Mouse (Mus musculus) neural tube, embryonic 15.5 days (tissue): Measurements from ENCODE around the gene Uqcr11. TPM values are rescaled to one million over a fixed set of nuclear protein-coding genes. Genes with fewer than 3 reads are reported as not detected.

Experiments
- ATAC-seq: fragments of 200-750 bp; cut with Nextera tagmentation; 2 replicates; pipeline ENCODE4 v1.8.0; 2017; ENCODE audit warnings: mild to moderate bottlenecking, moderate TSS enrichment, moderate library complexity; ENCODE audit not compliant: low FRiP score
- H3K27ac ChIP-seq: fragments of 300-500 bp; sonication (generic); replicated peaks from 2 replicates; pipeline ENCODE4 v1.5.1; 2015; ENCODE audit warnings: mild to moderate bottlenecking, inconsistent platforms
- H3K27me3 ChIP-seq: fragments of 300-500 bp; sonication (generic); replicated peaks from 2 replicates; pipeline ENCODE4 v1.6.1; 2015; ENCODE audit warnings: inconsistent platforms
- H3K36me3 ChIP-seq: fragments of 300-500 bp; sonication (generic); 2 replicates; pipeline ENCODE4 v1.6.1; 2015; ENCODE audit warnings: inconsistent platforms
- H3K4me1 ChIP-seq: fragments of 300-500 bp; sonication (generic); 2 replicates; pipeline ENCODE4 v1.6.1; 2015; ENCODE audit warnings: inconsistent platforms
- H3K4me2 ChIP-seq: fragments of 300-500 bp; sonication (generic); 2 replicates; pipeline ENCODE4 v1.6.1; 2015; ENCODE audit warnings: inconsistent platforms, mild to moderate bottlenecking, moderate library complexity
- H3K4me3 ChIP-seq: fragments of 300-500 bp; sonication (generic); replicated peaks from 2 replicates; pipeline ENCODE4 v1.5.1; 2015; ENCODE audit warnings: mild to moderate bottlenecking, inconsistent platforms
- H3K9ac ChIP-seq: fragments of 300-500 bp; sonication (generic); replicated peaks from 2 replicates; pipeline ENCODE4 v1.6.1; 2015; ENCODE audit warnings: mild to moderate bottlenecking, inconsistent platforms
- H3K9me3 ChIP-seq: fragments of 300-500 bp; sonication (generic); replicated peaks from 2 replicates; pipeline ENCODE4 v1.6.1; 2016; ENCODE audit warnings: inconsistent platforms
- WGBS: fragments of 180-500 bp; shearing (Covaris S2); methylation state at CpG from one replicate; pipeline ENCODE4 v1.1.7; 2015; ENCODE audit warnings: mixed read lengths; 5-methylcytosine and 5-hydroxymethylcytosine counted together
- polyA plus RNA-seq: library from polyadenylated mRNA; unstranded; fragments of >200 nt; fragmentation: Nextera tagmentation; extraction: Ambion mirVana; gene quantifications from 2 replicates; pipeline ENCODE4 v1.2.1, GENCODE M21; 2015

Uqcr11 gene
- polyA plus RNA-seq, 1 experiment from 2014 or later: 790 TPM

DNA sequence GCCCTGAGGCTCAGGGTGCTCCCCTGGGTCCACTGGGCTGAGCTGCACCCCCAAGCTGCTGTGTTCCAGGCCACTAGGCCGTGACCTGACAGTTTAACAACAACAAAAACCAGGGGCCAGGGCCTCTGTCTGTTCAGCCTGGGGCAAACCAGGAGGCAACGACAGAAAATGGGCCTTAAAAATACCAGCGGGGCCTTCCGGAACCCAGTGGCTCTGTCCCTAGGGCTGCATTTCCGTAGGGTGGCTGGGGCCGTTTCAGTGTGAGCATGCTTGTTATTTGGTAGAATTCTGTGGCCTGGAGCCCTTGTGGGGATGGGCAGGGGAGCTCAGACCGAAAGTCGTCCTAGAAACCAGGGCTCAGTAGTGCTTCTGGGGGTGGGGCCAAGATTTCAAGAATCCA, 23.2 kb upstream of the Uqcr11 start:
- Histone ChIP-seq H3K27me3 (no peaks in the 10 kb centered on the region), H3K4me1 (peaks cover 21% of the 10 kb centered on the region), H3K4me2 (no peak overlapping the region), H3K36me3 (peaks cover 52% of the 10 kb centered on the region), H3K27ac (no peak overlapping the region), H3K9me3 (no peaks in the 10 kb centered on the region), H3K9ac (0 out of 2 replicates have a peak overlapping the region, but pooled peaks have one; percentile 2), H3K4me3 (no peak overlapping the region)
- 85% methylated on average over 8 of the region's 8 CpGs for WGBS
- no peak for ATAC-seq

DNA sequence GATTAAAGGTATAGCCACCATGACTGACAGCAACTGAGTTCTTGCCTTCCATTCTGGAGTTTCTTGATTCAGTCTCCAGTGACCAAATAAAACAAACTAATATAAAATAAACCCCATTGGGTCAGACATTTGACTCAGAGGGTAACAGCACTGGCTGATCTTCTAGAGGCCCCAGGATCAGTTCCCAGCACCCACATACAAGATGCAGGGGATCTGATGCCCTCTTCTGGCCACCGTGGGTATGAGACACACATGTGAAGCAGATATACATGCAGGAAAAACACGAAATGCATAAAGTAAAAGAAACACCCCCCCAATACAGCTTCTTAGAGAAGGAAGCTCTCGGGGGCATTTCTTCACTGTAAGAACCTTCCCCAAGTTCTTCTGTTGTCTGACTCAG, 18.4 kb upstream of the Uqcr11 start:
- no peak for ATAC-seq
- H3K9ac ChIP-seq: no peak overlapping the region
- peaks cover 19% of the 10 kb centered on the region; the same call in 1 of the 2 replicates for H3K4me1 ChIP-seq
- no peaks in the 10 kb centered on the region for H3K9me3 ChIP-seq
- 95% methylated on average over 3 of the region's 3 CpGs for WGBS
- H3K36me3 ChIP-seq: peaks cover 67% of the 10 kb centered on the region
- no peak overlapping the region for H3K4me2 ChIP-seq
- H3K27me3 ChIP-seq: no peaks in the 10 kb centered on the region
- H3K4me3 ChIP-seq: no peak overlapping the region
- H3K27ac ChIP-seq: no peak overlapping the region

DNA sequence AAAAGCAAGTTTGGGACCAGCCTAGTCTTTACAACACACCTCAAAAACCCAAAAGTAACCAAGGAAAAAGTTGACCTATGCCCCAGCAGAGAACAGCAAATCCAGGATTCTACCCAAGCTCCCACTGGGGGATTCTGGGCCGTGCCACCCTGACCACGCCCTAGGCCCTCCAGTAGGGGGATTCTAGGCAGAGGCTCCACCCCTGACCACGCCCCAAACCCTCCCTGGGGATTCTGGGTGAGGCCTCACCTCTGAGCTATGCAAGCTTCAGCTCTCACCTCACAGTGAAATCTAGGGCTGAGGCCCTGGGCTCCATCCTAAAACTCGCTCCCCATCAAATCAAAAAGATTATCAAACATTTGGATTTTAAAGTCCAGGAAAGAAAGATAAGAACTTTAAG, 16.9 kb upstream of the Uqcr11 start:
- H3K9ac ChIP-seq: no peak overlapping the region
- 56% methylated on average over 4 of the region's 4 CpGs for WGBS
- H3K27me3 ChIP-seq: no peaks in the 10 kb centered on the region
- no peaks in the 10 kb centered on the region for H3K9me3 ChIP-seq
- peaks cover 30% of the 10 kb centered on the region for H3K4me1 ChIP-seq
- H3K36me3 ChIP-seq: peaks cover 69% of the 10 kb centered on the region
- no peak overlapping the region for H3K27ac ChIP-seq
- no peak for ATAC-seq
- H3K4me3 ChIP-seq: no peak overlapping the region
- no peak overlapping the region for H3K4me2 ChIP-seq

DNA sequence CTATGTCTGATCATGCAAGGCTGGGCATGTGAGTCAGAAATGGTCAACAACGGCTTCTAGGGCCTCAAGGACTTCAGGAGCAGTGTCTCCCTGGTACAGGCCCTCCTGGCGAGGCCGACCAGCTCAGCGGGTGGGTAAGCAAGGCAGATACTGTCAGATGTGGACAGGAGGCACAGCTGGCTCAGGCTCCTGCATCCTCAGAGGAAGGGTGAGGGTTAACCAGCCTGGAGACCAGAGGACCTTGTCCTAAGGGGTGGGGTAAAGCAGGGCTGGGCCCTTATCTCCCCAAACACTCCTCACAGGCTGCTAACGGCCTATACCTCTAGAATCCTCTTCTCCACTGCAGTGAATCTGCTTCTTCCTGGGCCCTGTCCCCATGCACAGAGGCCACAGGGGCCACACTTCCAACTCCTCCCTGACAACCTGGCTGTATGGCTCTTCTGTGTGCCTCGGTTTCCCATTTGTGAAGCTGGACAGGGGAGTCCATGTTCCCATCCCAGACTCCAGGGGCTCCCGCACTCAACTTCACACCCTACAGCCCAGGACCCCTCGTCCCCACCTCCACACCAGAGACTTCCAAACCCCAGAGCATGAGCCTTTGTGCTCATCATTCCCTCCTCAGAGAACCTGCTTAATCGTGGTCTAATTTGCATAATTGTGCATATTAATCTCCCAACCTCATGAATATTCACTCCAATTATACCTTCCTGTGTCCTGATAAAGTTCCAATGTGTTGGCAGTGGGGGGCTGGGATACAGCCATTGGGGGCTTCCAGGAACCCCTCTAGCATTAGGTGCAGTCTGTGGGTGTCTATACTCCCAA, 15.2 kb upstream of the Uqcr11 start:
- Histone ChIP-seq H3K36me3 (peaks cover 71% of the 10 kb centered on the region), H3K4me3 (no peak overlapping the region), H3K27ac (peak overlapping the region; percentile 10; the same call in 1 of the 2 replicates), H3K9ac (no peak overlapping the region), H3K27me3 (no peaks in the 10 kb centered on the region), H3K9me3 (no peaks in the 10 kb centered on the region), H3K4me1 (peaks cover 33% of the 10 kb centered on the region), H3K4me2 (no peak overlapping the region)
- ATAC-seq: no peak
- 74% methylated on average over 9 of the region's 9 CpGs for WGBS

DNA sequence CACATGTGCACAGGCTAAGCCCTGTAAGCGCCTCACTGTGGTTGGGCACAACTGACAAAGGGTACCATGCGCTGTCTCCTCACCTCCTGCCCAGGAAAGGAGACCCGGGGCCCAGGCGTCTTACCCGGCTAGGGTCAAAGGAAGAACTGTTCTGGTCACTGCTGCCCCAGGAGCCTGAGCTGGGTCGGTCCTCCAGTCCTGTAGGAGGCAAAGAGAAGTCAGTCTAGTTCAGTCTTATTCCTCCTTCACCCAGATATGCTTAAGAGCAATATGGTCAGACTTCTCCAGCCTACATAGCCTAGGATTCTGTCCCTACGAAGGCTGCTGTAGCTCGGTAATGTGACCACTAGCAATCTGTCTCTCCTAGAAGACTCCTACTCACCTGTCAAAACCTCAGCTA, 14.6 kb upstream of the Uqcr11 start:
- no peak for ATAC-seq
- Histone ChIP-seq H3K27ac (0 out of 2 replicates have a peak overlapping the region, but pooled peaks have one; percentile 10), H3K4me1 (peaks cover 33% of the 10 kb centered on the region), H3K9ac (no peak overlapping the region), H3K4me3 (no peak overlapping the region), H3K36me3 (peaks cover 71% of the 10 kb centered on the region), H3K9me3 (no peaks in the 10 kb centered on the region), H3K27me3 (no peaks in the 10 kb centered on the region), H3K4me2 (no peak overlapping the region)
- 95% methylated on average over 8 of the region's 8 CpGs for WGBS

DNA sequence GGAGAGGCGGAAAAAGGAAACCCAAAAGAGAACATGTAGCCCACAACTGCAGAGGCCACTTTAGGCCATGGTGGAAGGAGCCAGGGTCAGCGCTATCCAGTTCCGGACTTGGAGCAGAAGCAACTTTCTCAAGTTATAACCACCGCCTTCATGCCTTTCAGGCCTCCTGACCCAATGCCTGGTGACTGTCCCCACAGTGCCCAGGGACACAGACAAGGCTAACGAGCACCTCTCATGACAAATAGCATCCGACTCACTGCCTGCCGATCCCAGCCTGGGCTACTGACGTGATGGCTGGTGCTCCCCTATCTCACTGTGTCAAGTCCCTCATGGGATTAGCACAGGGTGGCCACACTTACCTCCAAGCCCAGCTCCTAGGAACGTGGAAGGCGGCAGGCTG, 14.1 kb upstream of the Uqcr11 start:
- Histone ChIP-seq H3K9ac (no peak overlapping the region), H3K27ac (no peak overlapping the region), H3K36me3 (peaks cover 71% of the 10 kb centered on the region), H3K4me2 (no peak overlapping the region), H3K9me3 (no peaks in the 10 kb centered on the region), H3K4me3 (no peak overlapping the region), H3K4me1 (peaks cover 33% of the 10 kb centered on the region), H3K27me3 (no peaks in the 10 kb centered on the region)
- WGBS: 92% methylated on average over 10 of the region's 10 CpGs
- no peak for ATAC-seq

DNA sequence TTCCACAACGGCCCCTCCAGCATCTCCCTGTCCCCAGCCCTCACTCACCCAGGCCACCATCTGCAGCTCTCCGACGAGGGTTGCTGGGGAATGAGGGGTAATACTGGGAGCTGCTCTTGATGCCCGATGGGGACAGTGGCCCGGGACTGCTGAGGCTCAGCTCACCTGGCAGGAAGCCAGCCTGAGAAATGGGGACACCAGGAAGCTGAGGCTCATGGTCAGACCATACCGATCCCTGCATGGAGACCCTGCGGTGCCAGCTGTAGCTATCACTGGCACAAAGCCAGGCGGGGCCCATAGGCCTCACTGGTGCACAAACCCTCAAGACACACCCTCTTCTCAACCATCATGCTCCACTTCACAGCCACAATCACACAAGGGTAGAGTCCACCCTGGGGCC, 12.8 kb upstream of the Uqcr11 start:
- Histone ChIP-seq H3K4me1 (peaks cover 33% of the 10 kb centered on the region), H3K4me3 (no peak overlapping the region), H3K9me3 (no peaks in the 10 kb centered on the region), H3K9ac (no peak overlapping the region), H3K36me3 (peaks cover 72% of the 10 kb centered on the region), H3K4me2 (no peak overlapping the region), H3K27ac (no peak overlapping the region), H3K27me3 (no peaks in the 10 kb centered on the region)
- WGBS: 44% methylated on average over 8 of the region's 8 CpGs
- ATAC-seq: no peak

DNA sequence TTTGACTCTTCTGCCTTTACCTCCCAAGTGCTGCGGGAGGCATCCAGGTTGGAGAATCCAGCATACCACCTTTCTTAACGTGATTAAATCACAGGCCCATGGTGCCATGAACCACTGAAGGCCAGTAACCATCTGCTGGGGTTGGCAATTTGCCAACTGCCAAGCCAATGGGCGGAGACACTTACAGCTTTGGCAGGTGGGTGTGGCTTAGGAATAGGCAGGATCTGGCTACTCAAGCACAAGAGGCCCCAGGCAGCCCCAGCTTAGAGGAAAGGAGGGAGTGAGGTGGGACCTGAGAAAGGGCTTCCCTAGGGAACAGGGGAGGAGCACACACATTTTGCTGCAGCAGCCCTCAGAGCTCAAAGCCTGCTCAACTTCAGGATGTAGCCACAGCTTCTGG, 11.7 kb upstream of the Uqcr11 start:
- Histone ChIP-seq H3K4me2 (no peak overlapping the region), H3K36me3 (peaks cover 83% of the 10 kb centered on the region), H3K9me3 (no peaks in the 10 kb centered on the region), H3K4me1 (peaks cover 30% of the 10 kb centered on the region), H3K27ac (no peak overlapping the region), H3K27me3 (no peaks in the 10 kb centered on the region), H3K4me3 (no peak overlapping the region), H3K9ac (no peak overlapping the region)
- ATAC-seq: no peak
- WGBS: 40% methylated on average over 3 of the region's 3 CpGs

DNA sequence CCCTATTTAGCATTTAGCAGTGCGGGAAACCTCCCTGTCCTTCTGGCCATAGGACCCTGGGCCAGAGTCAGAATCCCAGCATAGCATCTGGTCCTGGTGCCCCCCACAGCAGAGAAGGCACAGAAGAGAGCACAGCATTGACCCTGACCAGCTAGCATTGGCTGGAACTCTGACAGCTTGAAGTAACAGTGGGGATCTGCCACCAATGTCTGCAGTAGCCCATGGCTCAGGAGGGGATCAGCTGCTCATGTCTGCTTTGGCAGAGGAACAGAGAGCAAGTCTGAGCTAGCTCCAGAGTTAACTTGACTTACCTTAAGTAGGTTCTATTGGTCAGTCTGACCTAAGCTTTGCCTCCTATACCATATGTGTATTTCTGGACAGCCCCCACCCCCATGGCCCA, 11.2 kb upstream of the Uqcr11 start:
- H3K4me3 ChIP-seq: no peak overlapping the region
- H3K4me2 ChIP-seq: no peak overlapping the region
- WGBS: 85% methylated on average over 1 of the region's 1 CpGs
- no peaks in the 10 kb centered on the region for H3K9me3 ChIP-seq
- no peak overlapping the region for H3K9ac ChIP-seq
- no peak for ATAC-seq
- H3K4me1 ChIP-seq: peaks cover 25% of the 10 kb centered on the region
- peaks cover 87% of the 10 kb centered on the region for H3K36me3 ChIP-seq
- H3K27ac ChIP-seq: no peak overlapping the region
- H3K27me3 ChIP-seq: no peaks in the 10 kb centered on the region

DNA sequence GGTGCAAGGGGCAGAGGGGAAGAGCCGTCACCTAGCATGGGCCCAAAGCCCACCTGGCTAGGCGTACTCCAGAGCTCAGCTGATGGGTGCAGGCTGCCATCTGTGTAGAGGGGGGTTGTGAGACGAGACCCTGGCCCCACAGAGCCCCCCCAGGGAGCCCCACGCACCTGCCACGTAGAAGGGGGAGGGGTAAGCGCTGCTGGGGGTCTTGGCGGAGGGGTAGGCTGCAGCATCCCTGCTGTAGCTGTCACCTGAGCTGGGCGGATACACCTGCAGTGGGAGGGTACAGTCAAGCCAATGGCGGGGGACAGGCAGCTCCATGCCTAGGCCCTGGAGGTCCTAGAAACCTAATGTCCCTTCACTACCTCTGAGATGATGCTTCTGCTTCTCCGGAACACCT, 10.7 kb upstream of the Uqcr11 start:
- H3K4me2 ChIP-seq: no peak overlapping the region
- no peaks in the 10 kb centered on the region for H3K27me3 ChIP-seq
- ATAC-seq: no peak
- H3K4me3 ChIP-seq: no peak overlapping the region
- no peaks in the 10 kb centered on the region for H3K9me3 ChIP-seq
- peaks cover 92% of the 10 kb centered on the region for H3K36me3 ChIP-seq
- peaks cover 20% of the 10 kb centered on the region for H3K4me1 ChIP-seq
- no peak overlapping the region for H3K9ac ChIP-seq
- 83% methylated on average over 10 of the region's 10 CpGs for WGBS
- no peak overlapping the region for H3K27ac ChIP-seq

DNA sequence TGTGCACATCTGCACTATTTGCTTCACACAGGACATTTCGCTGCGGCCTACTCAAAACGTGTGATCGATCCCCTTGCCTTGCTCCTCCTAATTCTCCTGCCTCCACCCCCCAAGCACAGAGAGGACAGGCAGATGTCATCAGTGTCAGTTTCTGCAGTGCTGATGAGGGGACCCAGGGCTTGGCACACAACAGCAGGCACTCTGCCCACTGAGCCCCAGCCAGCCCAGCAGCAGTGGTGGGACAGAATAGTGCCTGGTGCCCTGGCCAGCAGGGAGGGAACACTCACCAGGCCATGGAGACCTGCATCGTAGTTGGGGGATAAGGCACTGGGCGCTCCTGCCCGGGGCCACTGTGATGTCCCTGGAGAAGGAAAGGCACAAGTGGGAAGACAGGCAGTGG, 8.9 kb upstream of the Uqcr11 start:
- WGBS: 97% methylated on average over 7 of the region's 7 CpGs
- H3K4me3 ChIP-seq: no peak overlapping the region
- no peaks in the 10 kb centered on the region for H3K27me3 ChIP-seq
- ATAC-seq: no peak
- no peak overlapping the region for H3K9ac ChIP-seq
- peaks cover 14% of the 10 kb centered on the region for H3K4me1 ChIP-seq
- no peak overlapping the region for H3K4me2 ChIP-seq
- no peaks in the 10 kb centered on the region for H3K9me3 ChIP-seq
- peaks cover 99% of the 10 kb centered on the region for H3K36me3 ChIP-seq
- no peak overlapping the region for H3K27ac ChIP-seq

DNA sequence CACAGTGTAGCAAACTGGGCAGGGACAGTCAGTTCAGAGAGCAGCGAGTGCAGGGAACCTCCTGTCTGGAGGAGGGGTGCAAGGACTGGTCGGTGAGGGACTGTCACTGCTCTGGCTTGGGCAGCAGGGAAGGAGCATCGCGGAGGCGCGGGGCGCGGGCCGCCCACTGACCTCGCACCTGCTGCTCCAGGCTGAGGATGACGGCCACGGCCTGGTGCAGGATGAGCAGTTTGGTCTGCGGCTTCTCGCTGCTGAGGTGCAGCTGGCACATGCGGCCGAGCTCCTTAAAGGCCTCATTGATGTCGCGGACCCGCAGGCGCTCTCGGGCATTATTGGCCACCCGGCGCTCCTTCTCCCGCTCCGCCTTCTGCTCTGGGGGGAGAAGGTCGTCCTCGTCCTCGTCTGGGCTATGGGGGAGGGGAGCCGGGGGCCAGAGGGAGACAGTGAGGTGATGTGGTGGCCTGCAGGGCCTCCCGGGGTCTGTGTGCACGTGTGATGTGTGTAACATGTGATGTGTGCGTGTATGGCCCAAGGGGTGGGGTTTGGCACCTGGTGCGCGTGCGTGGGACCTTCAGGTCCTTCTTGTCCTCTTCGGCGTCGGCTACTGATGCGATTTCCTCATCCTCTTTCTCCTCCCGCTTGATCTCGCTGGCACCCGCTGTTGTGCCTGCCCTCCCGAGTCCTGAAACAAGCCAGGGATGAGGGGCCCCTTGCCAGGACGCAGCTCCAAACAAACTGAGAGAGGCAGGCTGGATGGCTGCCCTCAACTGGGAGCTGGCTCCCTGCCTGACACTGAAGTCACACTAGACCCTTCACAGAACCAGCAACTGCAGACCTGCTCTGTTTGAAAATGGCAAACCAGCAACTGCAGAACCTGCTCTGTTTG, 6.3 kb upstream of the Uqcr11 start:
- peak; percentile 38; the same call in 1 of the 2 replicates for ATAC-seq
- WGBS: 78% methylated on average over 44 of the region's 44 CpGs
- no peaks in the 10 kb centered on the region for H3K4me1 ChIP-seq
- H3K27me3 ChIP-seq: no peaks in the 10 kb centered on the region
- H3K4me2 ChIP-seq: no peak overlapping the region
- peaks cover 91% of the 10 kb centered on the region for H3K36me3 ChIP-seq
- peak overlapping the region; percentile 55; the same call in 1 of the 2 replicates for H3K27ac ChIP-seq
- no peak overlapping the region for H3K4me3 ChIP-seq
- H3K9ac ChIP-seq: no peak overlapping the region
- H3K9me3 ChIP-seq: no peaks in the 10 kb centered on the region
